Mouse (Mus musculus) cerebellum, adult 2 months (tissue): ENCODE data around the gene A430033K04Rik.

Experiments
- CTCF ChIP-seq: fragments of 200-500 bp; IDR thresholded peaks from 2 replicates; pipeline ENCODE4 v1.5.1; 2011; ENCODE audit warnings: low read depth, mild to moderate bottlenecking, control low read depth, low read length, moderate library complexity, borderline replicate concordance; ENCODE audit not compliant: insufficient read depth
- POLR2A ChIP-seq: fragments of 200-500 bp; IDR thresholded peaks from 2 replicates; pipeline ENCODE4 v1.6.1; 2011; ENCODE audit warnings: low read length, control low read depth, borderline replicate concordance; ENCODE audit not compliant: insufficient read depth

DNA sequence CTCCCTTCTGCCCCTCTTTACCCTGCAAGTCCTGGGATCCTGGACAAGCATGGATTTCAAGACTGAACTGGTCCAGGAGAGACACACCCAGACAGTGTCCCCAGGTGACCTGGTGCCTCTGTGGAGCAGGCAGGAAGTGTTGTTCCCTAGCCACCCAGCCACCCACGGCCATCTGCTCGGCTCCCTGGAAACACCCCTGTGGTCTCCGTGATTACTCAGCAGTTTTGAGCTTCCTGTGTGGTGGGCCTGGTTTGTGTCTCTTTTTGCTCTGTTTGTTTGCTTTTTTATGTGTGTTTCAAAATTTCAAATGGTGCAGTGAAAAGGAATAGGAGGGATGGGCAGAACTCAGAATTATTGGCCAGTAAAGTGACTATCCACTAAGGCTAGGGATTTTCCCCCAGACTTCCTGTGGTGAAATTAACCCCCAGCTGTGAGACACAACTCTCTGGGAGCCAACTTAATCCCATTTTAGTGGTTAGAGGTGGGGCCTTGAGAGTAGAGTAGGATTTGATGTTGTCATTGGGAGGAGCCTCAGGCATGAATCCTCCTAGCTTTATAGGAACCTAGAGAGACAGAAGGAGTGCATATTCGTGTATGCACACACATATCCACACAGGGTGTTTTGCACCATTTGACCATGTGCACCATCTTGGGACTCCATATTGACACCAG is 72.0 kb downstream of the A430033K04Rik start:
- TF ChIP-seq CTCF, result no peak
- no peak for TF ChIP-seq POLR2A
